In genomic region chr3:27617237-27617499, GRCm38 (mm10) we compare ENCODE assay signal across 8 mouse cellular contexts.
DNase-seq lines count a peak whose midpoint lies in the region; ATAC-seq lines count a peak whose summit lies in the region.
"Had no signal": no experiment of that assay in that cellular context is flagged by ENCODE, and none has a peak within 500 bp of the region (broad histone marks: within the 10 kb centered on the region; RNA-seq: fewer than 3 reads in every experiment).

No protein-coding gene starts in this region.

- peaks cover 10% of the 10 kb centered on the region; the same call in 1 of the 2 replicates for H3K36me3 ChIP-seq in kidney, embryonic 16.5 days (ENCODE audit: insufficient read depth, low read length)
- H3K36me3 ChIP-seq in megakaryocyte, embryonic 14.5 days (replicated peaks; ENCODE audit: low read length) = no peaks in the 10 kb centered on the region
- H3K36me3 ChIP-seq in midbrain, embryonic 14.5 days (ENCODE audit: control insufficient read depth, insufficient read depth, low read length) = no peaks in the 10 kb centered on the region

- DNase-seq in kidney, adult 18-20 months = no peak
- DNase-seq in midbrain, embryonic 14.5 days = no peak
- no peak for DNase-seq in cerebellum, adult 9-10 months
- DNase-seq: layer of hippocampus, adult 9-11 months had no signal

- H3K4me3 ChIP-seq in kidney, embryonic 16.5 days (ENCODE audit: low read length) = no peak overlapping the region
- H3K4me3 ChIP-seq in brown adipose tissue, adult 24 weeks (ENCODE audit: insufficient read depth, low read depth, low read length) = no peak overlapping the region
- H3K4me3 ChIP-seq in megakaryocyte, embryonic 14.5 days (replicated peaks) = peak overlapping the region; percentile 6
- H3K4me3 ChIP-seq in midbrain, embryonic 14.5 days (replicated peaks; ENCODE audit: low read depth, low read length) = no peak overlapping the region

- no peak overlapping the region for H3K9ac ChIP-seq in kidney, embryonic 16.5 days (replicated peaks; ENCODE audit: low read length)
- no peak overlapping the region for H3K9ac ChIP-seq in midbrain, embryonic 14.5 days (replicated peaks; ENCODE audit: low read length)

- H3K4me2 ChIP-seq in kidney, embryonic 16.5 days (replicated peaks; ENCODE audit: low read depth, low read length) = no peak overlapping the region
- no peak overlapping the region for H3K4me2 ChIP-seq in midbrain, embryonic 14.5 days (ENCODE audit: low read length)

- no peak for ATAC-seq in kidney, embryonic 16.5 days (ENCODE audit: low FRiP score, low TSS enrichment)
- peak; percentile 44 for ATAC-seq in granulocyte monocyte progenitor cell, adult 5-6 weeks (replicated peaks; ENCODE audit: poor library complexity, severe bottlenecking)
- ATAC-seq in midbrain, embryonic 14.5 days (ENCODE audit: low FRiP score, low TSS enrichment) = no peak

- WGBS in kidney, embryonic 16.5 days = 83% methylated on average over 1 of the region's 1 CpGs
- WGBS in midbrain, embryonic 14.5 days = 86% methylated on average over 1 of the region's 1 CpGs

- no peaks in the 10 kb centered on the region for H3K27me3 ChIP-seq in kidney, embryonic 16.5 days (ENCODE audit: insufficient read depth, low read length)
- H3K27me3 ChIP-seq in megakaryocyte, embryonic 14.5 days (replicated peaks) = no peaks in the 10 kb centered on the region
- no peaks in the 10 kb centered on the region for H3K27me3 ChIP-seq in midbrain, embryonic 14.5 days (ENCODE audit: control insufficient read depth, insufficient read depth, low read length)

- peak overlapping the region; percentile 44; the same call in 1 of the 2 replicates for H3K27ac ChIP-seq in kidney, embryonic 16.5 days (ENCODE audit: low read length)
- peak overlapping the region; percentile 39; the same call in 1 of the 2 replicates for H3K27ac ChIP-seq in brown adipose tissue, adult 24 weeks (replicated peaks; ENCODE audit: low read depth, low read length)
- no peak overlapping the region for H3K27ac ChIP-seq in midbrain, embryonic 14.5 days (replicated peaks; ENCODE audit: low read depth, low read length)

- no peaks in the 10 kb centered on the region for H3K9me3 ChIP-seq in kidney, embryonic 16.5 days (ENCODE audit: low read length)
- H3K9me3 ChIP-seq in megakaryocyte, embryonic 14.5 days = no peaks in the 10 kb centered on the region
- H3K9me3 ChIP-seq in midbrain, embryonic 14.5 days (ENCODE audit: control insufficient read depth, low read length) = no peaks in the 10 kb centered on the region

- H3K4me1 ChIP-seq in kidney, embryonic 16.5 days (ENCODE audit: insufficient read depth, low read length) = peaks cover 34% of the 10 kb centered on the region
- peaks cover 12% of the 10 kb centered on the region for H3K4me1 ChIP-seq in brown adipose tissue, adult 24 weeks (ENCODE audit: control insufficient read depth, insufficient read depth, insufficient read length, low read length)
- H3K4me1 ChIP-seq in megakaryocyte, embryonic 14.5 days = no peaks in the 10 kb centered on the region; the same call in 1 of the 2 replicates
- H3K4me1 ChIP-seq in midbrain, embryonic 14.5 days (ENCODE audit: control insufficient read depth, insufficient read depth, low read length) = no peaks in the 10 kb centered on the region
